Comparison of ENCODE assay signal across 8 mouse cellular contexts in the genomic region with DNA sequence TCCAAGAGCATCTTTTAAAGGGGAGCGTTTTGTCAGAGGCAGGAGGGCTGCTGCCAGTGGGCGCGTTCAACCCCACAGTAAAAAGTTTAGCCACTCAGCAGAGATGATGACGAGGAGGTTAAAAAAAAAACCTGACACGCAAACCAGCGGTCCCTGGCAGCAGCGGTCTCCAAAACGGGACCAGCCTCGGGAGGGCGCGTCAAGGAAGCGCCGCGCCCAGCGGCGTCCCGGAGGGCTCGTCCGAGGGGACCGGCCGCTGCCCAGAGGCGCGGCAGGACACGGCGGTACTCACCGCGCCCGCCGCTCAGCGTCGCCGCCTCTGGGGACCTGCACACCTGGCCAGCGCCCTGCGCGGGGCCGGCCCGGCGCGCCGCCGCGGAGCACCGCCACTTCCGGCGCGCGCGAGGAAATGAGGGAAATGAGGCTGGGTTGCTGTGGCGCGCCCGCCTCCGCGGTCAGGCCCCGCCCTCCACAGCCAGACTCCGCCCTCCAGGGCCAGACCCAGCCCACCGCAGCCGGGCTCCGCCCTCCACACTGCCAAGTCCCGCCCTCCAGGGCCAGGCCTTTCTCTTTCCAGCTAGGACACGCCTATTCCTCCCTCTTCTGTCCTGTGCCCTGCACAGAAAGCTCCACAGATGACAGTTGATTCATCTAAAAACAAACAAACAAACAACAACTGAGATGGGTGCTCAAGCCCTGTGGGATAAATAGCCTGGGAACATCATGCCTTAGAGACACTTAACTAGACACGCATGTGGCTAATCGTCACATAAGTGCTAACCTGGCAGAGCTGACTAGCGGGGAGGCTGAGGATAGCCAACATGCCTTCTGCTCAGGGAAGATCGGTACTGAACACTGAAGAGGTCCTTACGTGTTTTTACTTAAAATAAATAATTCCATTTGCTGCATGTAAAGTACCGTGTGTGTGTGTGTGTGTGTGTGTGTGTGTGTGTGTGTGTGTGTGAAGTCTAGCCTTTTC. TPM values are rescaled to one million over a fixed set of nuclear protein-coding genes. Genes with fewer than 3 reads are reported as not detected.
DNase-seq lines count a peak whose midpoint lies in the region; ATAC-seq lines count a peak whose summit lies in the region.

A gene (minus strand): TSS at position 410 of the 979 bp plus-strand sequence.

- peak; percentile 77 for ATAC-seq in common myeloid progenitor, adult 5-6 weeks (replicated peaks; ENCODE audit: low read depth, poor library complexity, severe bottlenecking)
- peak; percentile 76 for ATAC-seq in megakaryocyte progenitor cell, adult 5-6 weeks (replicated peaks; ENCODE audit: poor library complexity)

- peak; percentile 95 for DNase-seq in ZHBTc4 (ENCODE audit: low read depth, low spot score)
- peak; percentile 90 to 92 for DNase-seq in gastrocnemius, adult 8-10 months (ENCODE audit: low spot score in 2 of 2)
- peak; percentile 93 for DNase-seq in induced T-regulatory cell, adult 2 months (ENCODE audit: low read depth)
- DNase-seq in left cerebral cortex, adult 9 months (ENCODE audit: low spot score in 2 of 2): peak; percentile 73 to 93
- peak; percentile 89 for DNase-seq in right cerebral cortex, postnatal 14 days
- DNase-seq in urinary bladder, postnatal 36 days (ENCODE audit: low spot score in 2 of 2): peak; percentile 95 to 96

RNA-seq across cellular contexts. Expression of the gene that starts here (rescaled TPM):
- 139 and 145 TPM in 2 replicates for total RNA-seq in common myeloid progenitor, adult 5-6 weeks (2017)
- 10 to 100 TPM; 30.8 to 40.8 (median 32.4) TPM for total RNA-seq in gastrocnemius, adult 8-10 months (2022)
- 173 and 181 TPM in 2 replicates for total RNA-seq in megakaryocyte progenitor cell, adult 5-6 weeks (2015)
- total RNA-seq in megakaryocyte progenitor cell, adult 5-6 weeks (2017): 226 and 242 TPM in 2 replicates

Comparison
In these comparisons a context has a peak if more than half of its experiments do, and no peak if none do; other contexts are left out.
1. Peak in every context shown above with its lines: DNase-seq and ATAC-seq.